Mouse (Mus musculus): ENCODE results near the gene Ccdc122.

DNA sequence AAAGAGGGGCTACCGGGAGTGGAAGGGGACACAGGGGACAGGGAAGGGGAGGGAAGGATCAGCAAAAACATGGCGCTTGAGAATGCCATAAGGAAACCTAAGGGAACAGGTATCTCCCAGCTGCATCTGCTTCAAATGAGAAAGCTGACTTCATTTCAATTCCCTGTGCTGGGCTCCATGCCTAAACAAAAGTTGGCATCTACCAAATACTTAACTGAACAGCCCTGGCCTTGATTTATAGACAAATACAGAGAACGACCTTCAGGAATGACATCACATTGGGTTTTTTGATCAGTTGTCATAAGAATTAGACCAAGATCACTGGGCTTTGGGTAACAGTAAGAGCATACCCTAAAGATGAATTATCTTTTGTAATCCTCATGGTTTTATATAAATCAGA, 12.1 kb upstream of the Ccdc122 start:
- TF ChIP-seq CTCF (IDR thresholded peaks at IDR 0.05; ENCODE audit: control insufficient read depth, insufficient read depth, insufficient read length): no peak
- no peak for TF ChIP-seq MYOD1 (IDR thresholded peaks at IDR 0.05; ENCODE audit: control insufficient read depth, insufficient read length, low read depth)
- no peak for TF ChIP-seq MAX (IDR thresholded peaks at IDR 0.05)
- no peak for TF ChIP-seq USF1 (IDR thresholded peaks at IDR 0.05; ENCODE audit: low read depth)

All from C2C12 (cell line).